Mouse (Mus musculus) stomach, postnatal 0 days (tissue): ENCODE results near the gene Hic1.

ENCODE experiments used
- CTCF ChIP-seq: IDR thresholded peaks from 2 replicates; pipeline ENCODE4 v1.5.1; 2016; ENCODE audit warnings: antibody characterized with exemption, low read depth, mild to moderate bottlenecking, moderate library complexity
- EP300 ChIP-seq: optimal IDR thresholded peaks from 2 replicates; pipeline ENCODE3; 2016; ENCODE audit warnings: antibody characterized with exemption

GRCm38 (mm10) chr11:75201721-75202120, 32.4 kb upstream of the Hic1 start:
- TF ChIP-seq CTCF (no peak), EP300 (no peak)
